Mouse (Mus musculus): ENCODE results near the gene Snx9.

- no peak for TF ChIP-seq CTCF (IDR thresholded peaks at IDR 0.05; ENCODE audit: borderline replicate concordance, insufficient read depth, low read length)
- TF ChIP-seq POLR2A (IDR thresholded peaks at IDR 0.05; ENCODE audit: low read depth, low read length): no peak
Observed at GRCm38 (mm10) chr17:5793593-5793992, 47.5 kb upstream of the Snx9 start.

Measured in embryonic fibroblast, embryonic 13.5 days (primary cell).